Mouse (Mus musculus): ENCODE measurements around the gene Tango6.

Tango6 gene

GRCm38 (mm10) chr8:106699588-106699987, 16.7 kb downstream of the Tango6 start:
- DNase-seq (ENCODE audit: extremely low read depth, low read depth, low spot score) = no peak

- no peak for DNase-seq (ENCODE audit: extremely low read depth, low read depth, low spot score)
These were observed 17.3 kb downstream of the Tango6 start for GRCm38 (mm10) chr8:106700131-106700530.

GRCm38 (mm10) chr8:106701360-106701759, 18.5 kb downstream of the Tango6 start:
- DNase-seq (ENCODE audit: extremely low read depth, low read depth, low spot score) = no peak

- DNase-seq (ENCODE audit: extremely low read depth, low read depth, low spot score) = no peak
These were observed 21.5 kb downstream of the Tango6 start for GRCm38 (mm10) chr8:106704199-106704900.

- no peak for DNase-seq (ENCODE audit: extremely low read depth, low read depth, low spot score)
These were observed 22.0 kb downstream of the Tango6 start for GRCm38 (mm10) chr8:106704901-106705321.

- no peak for DNase-seq (ENCODE audit: extremely low read depth, low read depth, low spot score)
These were observed 23.3 kb downstream of the Tango6 start for GRCm38 (mm10) chr8:106706194-106706593.

GRCm38 (mm10) chr8:106710002-106710401, 27.1 kb downstream of the Tango6 start:
- no peak for DNase-seq (ENCODE audit: extremely low read depth, low read depth, low spot score)

- DNase-seq (ENCODE audit: extremely low read depth, low read depth, low spot score) = no peak
These were observed 29.6 kb downstream of the Tango6 start for GRCm38 (mm10) chr8:106712487-106712886.

- no peak for DNase-seq (ENCODE audit: extremely low read depth, low read depth, low spot score)
These were observed 31.4 kb downstream of the Tango6 start for GRCm38 (mm10) chr8:106714297-106714696.

- peak; percentile 64 for DNase-seq (ENCODE audit: extremely low read depth, low read depth, low spot score)
These were observed 35.2 kb downstream of the Tango6 start for GRCm38 (mm10) chr8:106718091-106718500.

GRCm38 (mm10) chr8:106720921-106721320, 38.1 kb downstream of the Tango6 start:
- no peak for DNase-seq (ENCODE audit: extremely low read depth, low read depth, low spot score)

- no peak for DNase-seq (ENCODE audit: extremely low read depth, low read depth, low spot score)
These were observed 39.6 kb downstream of the Tango6 start for GRCm38 (mm10) chr8:106722453-106722852.

- no peak for DNase-seq (ENCODE audit: extremely low read depth, low read depth, low spot score)
These were observed 41.1 kb downstream of the Tango6 start for GRCm38 (mm10) chr8:106723921-106724320.

- DNase-seq (ENCODE audit: extremely low read depth, low read depth, low spot score) = no peak
These were observed 43.7 kb downstream of the Tango6 start for GRCm38 (mm10) chr8:106726551-106726950.

GRCm38 (mm10) chr8:106727241-106727835, 44.5 kb downstream of the Tango6 start:
- DNase-seq (ENCODE audit: extremely low read depth, low read depth, low spot score) = no peak

- no peak for DNase-seq (ENCODE audit: extremely low read depth, low read depth, low spot score)
These were observed 45.0 kb downstream of the Tango6 start for GRCm38 (mm10) chr8:106727889-106728288.

- DNase-seq (ENCODE audit: extremely low read depth, low read depth, low spot score) = no peak
These were observed 50.1 kb downstream of the Tango6 start for GRCm38 (mm10) chr8:106732921-106733320.

GRCm38 (mm10) chr8:106733703-106734102, 50.8 kb downstream of the Tango6 start:
- DNase-seq (ENCODE audit: extremely low read depth, low read depth, low spot score) = no peak

GRCm38 (mm10) chr8:106734222-106734621, 51.4 kb downstream of the Tango6 start:
- no peak for DNase-seq (ENCODE audit: extremely low read depth, low read depth, low spot score)

GRCm38 (mm10) chr8:106736861-106737662, 54.2 kb downstream of the Tango6 start:
- DNase-seq (ENCODE audit: extremely low read depth, low read depth, low spot score) = no peak

GRCm38 (mm10) chr8:106737846-106738245, 55.0 kb downstream of the Tango6 start:
- no peak for DNase-seq (ENCODE audit: extremely low read depth, low read depth, low spot score)

- no peak for DNase-seq (ENCODE audit: extremely low read depth, low read depth, low spot score)
These were observed 59.5 kb downstream of the Tango6 start for GRCm38 (mm10) chr8:106742321-106742720.
